Mouse (Mus musculus) subcutaneous adipose tissue, adult 2 months (tissue): ENCODE measurements around the gene Mettl13. TPM values are rescaled to one million over a fixed set of nuclear protein-coding genes. Genes with fewer than 3 reads are reported as not detected.

Experiments used
- polyA plus RNA-seq: library from polyadenylated mRNA; depleted of rRNA; stranded (reverse); fragments of >200 nt; gene quantifications from 2 replicates; pipeline ENCODE4 v1.2.3, GENCODE M21; 2012; ENCODE audit warnings: low replicate concordance; rRNA removed

Gene Mettl13
- 4.4 and 12.4 TPM in 2 replicates for polyA plus RNA-seq

GRCm38 (mm10) chr1:162548016-162548916, at the start of gene Mettl13:
Gene Mettl13 (minus strand): TSS chr1:162548551.

GRCm38 (mm10) chr1:162570260-162570748, 22.0 kb upstream of the Mettl13 start, which contains the start of gene Vamp4:
Gene Vamp4 (plus strand): TSS chr1:162570515.

Other genes with a start within 250 kb of the Mettl13 start
- 3.5 and 3.7 TPM in 2 replicates for gene Dnm3, start 70.5 kb downstream of the Mettl13 start, polyA plus RNA-seq
- 9.7 and 15.1 TPM in 2 replicates for gene Vamp4, start 22.0 kb upstream of the Mettl13 start, polyA plus RNA-seq
- gene Myoc, start 90.6 kb upstream of the Mettl13 start, polyA plus RNA-seq = 4.8 and 8.3 TPM in 2 replicates
- not detected in 2 replicates for gene Myocos, start 109.7 kb upstream of the Mettl13 start, polyA plus RNA-seq
- gene Prrc2c, start 192.0 kb upstream of the Mettl13 start, polyA plus RNA-seq = 20.2 and 49.4 TPM in 2 replicates